Mouse (Mus musculus) small intestine, adult 2 months (tissue): ENCODE data around the gene Eftud2.

Source experiments
- CTCF ChIP-seq: fragments of 200-500 bp; IDR thresholded peaks from 2 replicates; pipeline ENCODE4 v1.5.1; 2012; ENCODE audit warnings: low read depth, mild to moderate bottlenecking, control low read depth, inconsistent platforms, low read length, moderate library complexity, mixed read lengths; ENCODE audit not compliant: insufficient replicate concordance, insufficient read length; ENCODE audit errors: extremely low read depth
- POLR2A ChIP-seq: fragments of 200-500 bp; IDR thresholded peaks from 2 replicates; pipeline ENCODE4 v1.6.1; 2012; ENCODE audit warnings: low read depth, mild to moderate bottlenecking, control low read depth, inconsistent platforms, low read length, moderate library complexity

- TF ChIP-seq POLR2A (no peak), CTCF (no peak)
Observed at GRCm38 (mm10) chr11:102890096-102890495, 9.3 kb upstream of the Eftud2 start.
